Mouse (Mus musculus): ENCODE data around the gene Sec22c. TPM values are rescaled to one million over a fixed set of nuclear protein-coding genes. Genes with fewer than 3 reads are reported as not detected.
A peak's percentile ranks its signal among the peaks of the same experiment; 100 is the strongest.

Gene Sec22c
- polyA plus RNA-seq (2015; fragmentation: Nextera tagmentation; extraction: Ambion mirVana), result 2.8 and 3.0 TPM in 2 replicates

DNA sequence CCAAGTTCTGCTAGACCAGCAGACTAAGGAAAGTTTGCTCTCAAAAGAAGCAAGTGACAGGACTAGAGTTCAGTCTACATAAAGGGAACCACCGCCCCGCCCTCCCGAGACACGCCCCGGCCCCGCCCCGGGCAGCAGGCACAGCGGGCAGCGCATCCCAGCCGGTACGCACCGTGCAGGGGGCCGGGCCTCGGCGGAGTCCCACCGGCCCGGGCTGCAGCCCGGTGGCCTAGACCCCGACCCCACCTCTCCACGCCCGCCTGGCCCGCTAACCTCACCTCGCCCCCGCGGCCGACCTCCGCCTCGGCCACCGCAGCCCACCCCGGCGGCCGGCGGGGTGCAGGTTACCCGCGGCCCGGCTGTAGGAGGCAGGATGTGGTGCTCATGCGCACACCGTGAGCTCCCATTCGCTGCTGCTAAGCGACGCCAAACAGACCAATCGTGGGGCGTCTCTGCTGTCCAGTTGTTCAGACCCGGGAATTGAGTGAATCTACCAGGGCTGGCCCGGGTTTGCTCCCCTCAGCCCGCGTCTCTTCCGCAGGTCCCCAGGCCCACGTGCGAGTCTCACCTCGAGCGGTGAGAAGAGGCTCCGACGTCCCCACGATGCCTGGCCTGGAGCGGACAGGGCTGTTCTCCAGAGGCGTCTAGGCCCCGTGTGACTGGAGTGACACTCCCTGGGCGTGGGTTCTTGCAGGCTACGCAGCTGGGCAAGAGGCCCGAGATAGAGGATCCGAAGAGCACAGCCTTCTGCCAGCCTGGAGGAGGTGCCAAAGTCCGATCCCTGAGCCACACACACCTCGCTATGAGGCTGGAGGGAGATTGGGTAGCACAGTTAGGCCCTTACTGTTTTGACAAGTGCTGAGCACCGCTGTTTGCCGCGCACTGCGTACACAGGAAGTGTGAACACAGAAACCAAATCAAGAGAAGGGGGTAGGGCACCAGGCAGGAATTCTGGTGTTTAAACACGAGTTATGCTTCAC, at the start of gene Sec22c:
Sec22c (minus strand) TSS at position 845 of the 980 bp plus-strand sequence.
- Histone ChIP-seq H3K9ac (ENCODE audit: low read depth, low read length) (peak within 1 kb of the TSS; percentile 78), H3K36me3 (ENCODE audit: control insufficient read depth, insufficient read depth) (no peaks in the 10 kb centered on the region), H3K27ac (ENCODE audit: low read length) (peak within 1 kb of the TSS; percentile 96), H3K4me2 (ENCODE audit: low read depth, low read length) (peak within 1 kb of the TSS; percentile 92), H3K4me1 (ENCODE audit: control insufficient read depth, low read depth, low read length) (peaks cover 36% of the 10 kb centered on the region), H3K9me3 (replicated peaks; ENCODE audit: control insufficient read depth, low read length) (no peaks in the 10 kb centered on the region), H3K27me3 (ENCODE audit: control insufficient read depth, insufficient read depth, low read depth, low read length) (no peaks in the 10 kb centered on the region), H3K4me3 (ENCODE audit: low read depth, low read length) (peak within 1 kb of the TSS; percentile 85)
- WGBS (ENCODE audit: insufficient replicate concordance), result under 1% methylated on average over 68 of the region's 69 CpGs
- peak; percentile 92 for ATAC-seq (ENCODE audit: low read depth)

DNA sequence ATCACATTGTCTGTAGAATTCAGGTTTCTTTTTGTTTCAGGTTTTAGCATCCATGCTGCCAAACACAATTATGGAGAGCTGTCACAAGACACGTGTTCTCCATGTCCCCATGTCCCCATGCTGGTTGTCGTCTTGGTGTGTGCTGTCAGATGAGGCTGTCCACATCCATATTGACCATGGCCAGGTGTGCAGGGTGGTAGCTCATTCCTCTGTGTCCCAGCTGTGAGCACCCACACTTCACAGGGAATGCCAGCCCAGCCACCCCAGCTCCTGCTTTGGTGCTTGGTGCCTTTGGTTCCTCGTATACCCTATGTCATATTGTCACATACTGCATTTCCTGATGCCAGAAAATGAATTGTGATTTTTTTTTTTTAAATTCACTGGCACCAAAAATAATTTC, 49.3 kb upstream of the Sec22c start:
- 81% methylated on average over 3 of the region's 3 CpGs for WGBS (ENCODE audit: insufficient replicate concordance)
- Histone ChIP-seq H3K9ac (ENCODE audit: low read depth, low read length) (no peak overlapping the region), H3K4me3 (ENCODE audit: low read depth, low read length) (no peak overlapping the region), H3K9me3 (replicated peaks; ENCODE audit: control insufficient read depth, low read length) (no peaks in the 10 kb centered on the region), H3K27ac (ENCODE audit: low read length) (no peak overlapping the region), H3K4me1 (ENCODE audit: control insufficient read depth, low read depth, low read length) (peaks cover 7% of the 10 kb centered on the region), H3K36me3 (ENCODE audit: control insufficient read depth, insufficient read depth) (peaks cover 44% of the 10 kb centered on the region), H3K4me2 (ENCODE audit: low read depth, low read length) (no peak overlapping the region), H3K27me3 (ENCODE audit: control insufficient read depth, insufficient read depth, low read depth, low read length) (peaks cover 16% of the 10 kb centered on the region)
- no peak for ATAC-seq (ENCODE audit: low read depth)

DNA sequence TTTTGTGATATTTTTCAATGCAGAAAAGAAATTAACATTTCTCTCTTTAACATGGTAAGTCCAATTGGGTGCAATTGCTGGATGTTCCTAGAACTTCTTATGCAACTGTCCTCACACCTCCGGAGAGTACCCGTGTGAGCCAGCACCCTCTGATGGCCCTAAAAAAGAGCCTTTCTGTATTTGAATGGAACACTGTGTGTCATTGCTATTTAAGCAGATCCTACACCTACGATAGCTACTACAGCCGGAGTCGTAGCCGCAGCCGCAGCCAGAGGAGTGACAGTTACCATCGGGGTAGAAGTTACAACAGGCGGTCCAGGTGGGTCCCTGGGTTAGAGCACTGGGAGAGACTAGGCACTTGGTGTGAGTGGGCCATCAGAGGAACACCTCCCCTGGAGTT, 47.5 kb upstream of the Sec22c start:
- 91% methylated on average over 9 of the region's 9 CpGs for WGBS (ENCODE audit: insufficient replicate concordance)

DNA sequence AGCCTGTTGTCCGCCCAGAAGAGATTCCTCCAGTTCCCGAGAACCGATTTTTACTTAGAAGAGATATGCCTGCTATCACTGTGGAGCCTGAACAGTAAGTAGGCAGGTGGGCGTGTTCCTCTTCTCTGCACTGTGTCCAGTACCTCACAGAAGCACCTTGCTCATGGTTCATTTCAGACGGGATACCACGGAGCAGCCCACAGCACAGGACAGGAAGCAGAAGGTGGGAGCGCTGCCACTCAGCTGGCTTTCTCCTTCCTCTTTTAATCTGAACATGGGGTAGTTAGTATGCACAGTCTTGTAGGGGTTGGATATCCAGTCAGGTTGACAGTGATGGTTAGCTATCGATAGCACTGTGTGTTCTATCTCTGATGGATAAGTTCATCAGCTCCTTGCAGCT, 38.8 kb upstream of the Sec22c start:
- Histone ChIP-seq H3K9ac (ENCODE audit: low read depth, low read length) (no peak overlapping the region), H3K9me3 (replicated peaks; ENCODE audit: control insufficient read depth, low read length) (no peaks in the 10 kb centered on the region), H3K27ac (ENCODE audit: low read length) (no peak overlapping the region), H3K4me2 (ENCODE audit: low read depth, low read length) (no peak overlapping the region), H3K4me3 (ENCODE audit: low read depth, low read length) (no peak overlapping the region), H3K36me3 (ENCODE audit: control insufficient read depth, insufficient read depth) (peaks cover 60% of the 10 kb centered on the region), H3K27me3 (ENCODE audit: control insufficient read depth, insufficient read depth, low read depth, low read length) (no peaks in the 10 kb centered on the region), H3K4me1 (ENCODE audit: control insufficient read depth, low read depth, low read length) (no peaks in the 10 kb centered on the region)
- 0 out of 2 replicates have a peak, but pooled peaks have one; percentile 24 for ATAC-seq (ENCODE audit: low read depth)
- 65% methylated on average over 8 of the region's 8 CpGs for WGBS (ENCODE audit: insufficient replicate concordance)

More for the DNA sequence above, 47.5 kb upstream of the Sec22c start:
- Histone ChIP-seq H3K4me3 (ENCODE audit: low read depth, low read length) (no peak overlapping the region), H3K36me3 (ENCODE audit: control insufficient read depth, insufficient read depth) (peaks cover 59% of the 10 kb centered on the region), H3K9ac (ENCODE audit: low read depth, low read length) (no peak overlapping the region), H3K9me3 (replicated peaks; ENCODE audit: control insufficient read depth, low read length) (no peaks in the 10 kb centered on the region), H3K4me1 (ENCODE audit: control insufficient read depth, low read depth, low read length) (no peaks in the 10 kb centered on the region), H3K4me2 (ENCODE audit: low read depth, low read length) (no peak overlapping the region), H3K27me3 (ENCODE audit: control insufficient read depth, insufficient read depth, low read depth, low read length) (no peaks in the 10 kb centered on the region), H3K27ac (ENCODE audit: low read length) (no peak overlapping the region)
- ATAC-seq (ENCODE audit: low read depth), result no peak

DNA sequence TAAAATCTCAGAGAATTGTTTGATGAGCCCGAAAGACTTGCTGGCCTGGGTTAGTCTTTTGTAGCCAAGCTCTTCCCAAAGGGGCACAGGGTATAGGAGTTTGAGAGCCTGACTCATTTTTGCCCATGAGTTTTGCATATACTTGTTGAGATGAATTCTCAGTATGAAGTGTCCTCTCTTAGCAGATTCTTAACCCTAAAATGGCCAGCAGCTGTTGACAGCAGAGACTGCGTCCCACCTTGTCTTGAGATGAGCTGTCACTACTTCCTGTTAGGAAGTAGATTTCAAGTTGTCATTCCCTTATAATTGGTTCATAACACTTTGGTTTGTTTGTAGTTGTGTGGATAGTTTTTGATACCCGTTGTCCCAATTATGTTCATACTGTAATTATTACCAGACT, 35.9 kb upstream of the Sec22c start:
- Histone ChIP-seq H3K4me1 (ENCODE audit: control insufficient read depth, low read depth, low read length) (no peaks in the 10 kb centered on the region), H3K4me2 (ENCODE audit: low read depth, low read length) (no peak overlapping the region), H3K4me3 (ENCODE audit: low read depth, low read length) (no peak overlapping the region), H3K27ac (ENCODE audit: low read length) (no peak overlapping the region), H3K36me3 (ENCODE audit: control insufficient read depth, insufficient read depth) (peaks cover 35% of the 10 kb centered on the region), H3K27me3 (ENCODE audit: control insufficient read depth, insufficient read depth, low read depth, low read length) (no peaks in the 10 kb centered on the region), H3K9me3 (replicated peaks; ENCODE audit: control insufficient read depth, low read length) (no peaks in the 10 kb centered on the region), H3K9ac (ENCODE audit: low read depth, low read length) (no peak overlapping the region)
- 83% methylated on average over 3 of the region's 3 CpGs for WGBS (ENCODE audit: insufficient replicate concordance)
- no peak for ATAC-seq (ENCODE audit: low read depth)

DNA sequence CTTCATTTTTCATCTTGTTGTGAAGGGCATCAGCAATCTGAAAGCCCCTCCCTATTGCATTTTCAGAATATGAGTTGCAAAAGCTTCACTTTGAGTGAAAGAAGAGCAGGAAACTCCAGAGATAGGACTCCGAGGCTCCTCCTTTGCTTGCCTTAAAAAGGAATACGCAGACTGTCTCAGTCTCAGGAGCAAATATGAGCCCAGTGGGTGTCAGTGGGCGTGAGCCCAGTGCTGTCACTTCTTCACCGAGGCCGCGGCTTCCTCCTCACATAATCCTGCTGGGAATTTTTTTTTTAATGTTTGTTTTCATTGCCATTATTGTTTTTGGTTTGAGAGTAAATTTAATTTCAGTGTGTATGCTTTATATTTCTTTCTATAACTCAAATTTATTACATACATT, 35.2 kb upstream of the Sec22c start:
- Histone ChIP-seq H3K4me2 (ENCODE audit: low read depth, low read length) (no peak overlapping the region), H3K9ac (ENCODE audit: low read depth, low read length) (no peak overlapping the region), H3K36me3 (ENCODE audit: control insufficient read depth, insufficient read depth) (peaks cover 33% of the 10 kb centered on the region), H3K9me3 (replicated peaks; ENCODE audit: control insufficient read depth, low read length) (no peaks in the 10 kb centered on the region), H3K4me3 (ENCODE audit: low read depth, low read length) (no peak overlapping the region), H3K27ac (ENCODE audit: low read length) (no peak overlapping the region), H3K27me3 (ENCODE audit: control insufficient read depth, insufficient read depth, low read depth, low read length) (no peaks in the 10 kb centered on the region), H3K4me1 (ENCODE audit: control insufficient read depth, low read depth, low read length) (no peaks in the 10 kb centered on the region)
- ATAC-seq (ENCODE audit: low read depth), result no peak
- 86% methylated on average over 6 of the region's 6 CpGs for WGBS (ENCODE audit: insufficient replicate concordance)

DNA sequence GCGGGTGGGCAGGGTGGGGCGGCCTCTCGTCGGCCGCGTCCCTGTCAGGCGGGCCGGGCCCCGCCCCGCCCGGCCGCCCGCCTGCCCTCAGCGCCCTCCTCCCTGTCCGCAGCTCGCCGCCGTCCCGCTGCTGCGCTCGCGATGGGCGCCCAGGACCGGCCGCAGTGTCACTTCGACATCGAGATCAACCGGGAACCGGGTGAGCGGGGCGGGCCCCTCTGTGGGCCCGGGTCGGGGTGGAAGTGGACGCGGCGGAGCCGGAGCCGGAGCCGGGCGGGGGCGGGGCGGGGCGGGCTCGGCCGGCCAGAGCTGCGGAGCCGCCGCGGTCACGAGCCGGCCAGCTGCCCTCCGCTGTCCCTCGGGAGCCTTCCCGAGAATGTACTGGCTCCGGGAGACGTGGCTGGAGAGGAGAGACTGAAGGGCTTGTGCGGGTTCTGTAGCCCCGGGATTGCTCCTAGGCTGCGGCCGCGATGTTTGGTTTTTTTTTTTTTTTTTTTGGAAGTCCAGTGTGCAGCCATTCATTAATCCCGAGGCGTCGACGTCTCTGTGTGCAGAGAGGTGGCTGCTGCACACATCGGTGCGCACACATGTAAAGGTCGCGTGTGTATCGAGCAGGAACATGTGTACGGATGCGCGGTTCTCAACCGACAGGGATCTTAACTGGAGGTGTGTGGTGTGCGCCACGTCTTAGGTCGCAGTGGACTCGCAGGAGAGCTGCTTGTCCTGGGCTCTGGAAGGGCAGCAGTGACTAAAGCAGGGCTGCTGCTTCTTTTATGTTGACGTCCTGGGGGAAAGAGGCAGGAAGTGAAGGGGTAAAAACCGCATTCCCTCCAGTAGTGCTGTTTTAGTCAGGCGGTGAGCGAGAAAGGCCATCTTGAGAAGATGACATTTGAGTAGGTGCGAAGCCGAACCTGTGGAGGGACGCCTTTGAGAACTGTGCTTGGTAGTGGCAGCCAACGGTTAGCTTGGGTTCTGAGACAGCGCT, 14.3 kb upstream of the Sec22c start:
- Histone ChIP-seq H3K4me1 (ENCODE audit: control insufficient read depth, low read depth, low read length) (peaks cover 18% of the 10 kb centered on the region), H3K27ac (ENCODE audit: low read length) (peak overlapping the region; percentile 98), H3K9me3 (replicated peaks; ENCODE audit: control insufficient read depth, low read length) (no peaks in the 10 kb centered on the region), H3K4me2 (ENCODE audit: low read depth, low read length) (peak overlapping the region; percentile 98), H3K4me3 (ENCODE audit: low read depth, low read length) (peak overlapping the region; percentile 97), H3K27me3 (ENCODE audit: control insufficient read depth, insufficient read depth, low read depth, low read length) (no peaks in the 10 kb centered on the region), H3K36me3 (ENCODE audit: control insufficient read depth, insufficient read depth) (no peaks in the 10 kb centered on the region), H3K9ac (ENCODE audit: low read depth, low read length) (peak overlapping the region; percentile 94)
- ATAC-seq (ENCODE audit: low read depth), result peak; percentile 35
- under 1% methylated on average over 81 of the region's 87 CpGs for WGBS (ENCODE audit: insufficient replicate concordance)

DNA sequence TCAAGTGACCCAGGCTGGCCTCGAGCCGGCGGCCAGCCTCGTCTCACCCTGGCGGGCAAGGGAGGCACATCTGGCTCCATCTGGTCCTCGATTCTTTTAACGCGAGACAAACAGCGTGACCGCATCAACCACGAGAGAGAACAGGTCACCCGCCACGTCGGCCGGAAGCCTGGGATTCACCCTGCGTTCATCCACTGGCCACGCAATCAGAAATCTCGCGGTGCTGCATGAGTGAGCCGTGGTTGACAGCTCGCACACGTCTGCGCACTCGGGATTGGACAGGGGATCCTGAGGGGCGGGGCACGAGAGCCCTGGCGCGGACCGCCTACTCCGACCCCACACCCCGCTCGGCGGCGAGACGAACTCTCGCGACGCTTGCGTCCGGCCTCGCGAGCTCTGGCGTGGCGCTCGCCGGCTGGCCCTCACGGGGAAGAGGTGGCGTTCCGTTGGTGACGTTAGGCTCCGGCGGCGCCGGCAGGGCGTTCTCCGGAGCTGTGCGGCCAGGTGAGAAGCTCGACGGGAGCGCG, 13.6 kb upstream of the Sec22c start, which contains the start of gene Nktr:
Nktr (plus strand) TSS at position 378 of the 527 bp plus-strand sequence.
- no peaks in the 10 kb centered on the region for H3K27me3 ChIP-seq (ENCODE audit: control insufficient read depth, insufficient read depth, low read depth, low read length)
- no peaks in the 10 kb centered on the region for H3K36me3 ChIP-seq (ENCODE audit: control insufficient read depth, insufficient read depth)
- H3K4me1 ChIP-seq (ENCODE audit: control insufficient read depth, low read depth, low read length), result peaks cover 18% of the 10 kb centered on the region
- peak within 1 kb of the TSS; percentile 98 for H3K4me2 ChIP-seq (ENCODE audit: low read depth, low read length)
- peak within 1 kb of the TSS; percentile 97 for H3K4me3 ChIP-seq (ENCODE audit: low read depth, low read length)
- peak within 1 kb of the TSS; percentile 98 for H3K27ac ChIP-seq (ENCODE audit: low read length)
- under 1% methylated on average over 61 of the region's 61 CpGs for WGBS (ENCODE audit: insufficient replicate concordance)
- no peaks in the 10 kb centered on the region for H3K9me3 ChIP-seq (replicated peaks; ENCODE audit: control insufficient read depth, low read length)
- ATAC-seq (ENCODE audit: low read depth), result peak; percentile 97
- peak within 1 kb of the TSS; percentile 94 for H3K9ac ChIP-seq (ENCODE audit: low read depth, low read length)
